Mouse (Mus musculus): ENCODE results near the gene Agap3. TPM values are rescaled to one million over a fixed set of nuclear protein-coding genes. Genes with fewer than 3 reads are reported as not detected.
A peak's percentile ranks its signal among the peaks of the same experiment; 100 is the strongest.

The Agap3 gene
- polyA plus RNA-seq, 1 experiment from 2014 or later: 15.5 TPM

DNA sequence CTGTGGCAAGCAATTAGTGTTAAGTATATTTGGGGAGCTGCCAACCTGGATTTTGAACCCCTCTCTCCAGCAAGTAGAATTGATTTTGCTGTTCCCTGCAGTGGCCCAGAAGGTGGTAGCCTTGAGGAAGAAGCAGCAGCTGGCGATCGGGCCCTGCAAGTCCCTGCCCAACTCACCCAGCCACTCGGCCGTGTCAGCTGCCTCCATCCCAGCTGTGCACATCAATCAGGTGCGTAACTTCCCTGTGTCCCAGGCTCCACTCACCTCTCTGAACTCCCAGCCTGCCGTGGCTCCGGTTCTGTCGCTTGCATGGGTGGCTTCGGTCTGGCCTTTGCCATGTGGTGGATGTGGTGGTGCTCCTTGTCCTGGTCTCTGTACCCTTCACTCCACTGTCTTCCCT, 25.9 kb downstream of the Agap3 start:
- peaks cover 36% of the 10 kb centered on the region for H3K36me3 ChIP-seq (ENCODE audit: control insufficient read depth, insufficient read depth)
- H3K4me2 ChIP-seq (ENCODE audit: low read depth, low read length): no peak overlapping the region
- ATAC-seq (replicated peaks; ENCODE audit: extremely low read depth, insufficient read depth, low FRiP score): no peak
- WGBS: 91% methylated on average over 9 of the region's 9 CpGs
- H3K4me1 ChIP-seq (ENCODE audit: control insufficient read depth, insufficient read depth, low read length): peaks cover 25% of the 10 kb centered on the region
- H3K4me3 ChIP-seq (ENCODE audit: low read length): no peak overlapping the region
- H3K27me3 ChIP-seq (ENCODE audit: control insufficient read depth, insufficient read depth, low read length): no peaks in the 10 kb centered on the region; the same call in 1 of the 2 replicates
- no peak overlapping the region for H3K9ac ChIP-seq (ENCODE audit: low read length)
- no peak overlapping the region for H3K27ac ChIP-seq (ENCODE audit: low read length)
- H3K9me3 ChIP-seq (replicated peaks; ENCODE audit: control insufficient read depth, low read length): no peaks in the 10 kb centered on the region

DNA sequence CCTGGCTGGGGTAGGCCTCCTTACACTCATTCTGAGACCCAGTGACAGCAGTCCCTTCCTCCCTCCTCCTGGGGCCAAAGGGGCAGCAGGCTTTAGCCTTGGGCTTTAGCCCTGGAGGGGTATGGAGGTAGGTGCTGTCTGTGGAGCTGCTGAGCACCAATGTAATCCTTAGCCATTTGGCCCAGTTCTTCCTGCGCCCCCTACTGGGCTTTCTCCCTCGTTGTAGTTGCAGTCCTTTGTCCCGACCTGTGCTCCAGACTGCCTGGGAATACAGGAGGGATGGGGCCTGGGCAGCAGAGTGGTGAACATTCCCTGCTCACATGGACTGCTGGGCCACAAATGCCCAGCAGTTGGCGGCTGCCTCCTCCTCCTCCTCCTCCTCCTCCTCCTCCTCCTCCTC, 29.7 kb downstream of the Agap3 start:
- Histone ChIP-seq H3K4me1 (ENCODE audit: control insufficient read depth, insufficient read depth, low read length) (no peaks in the 10 kb centered on the region), H3K36me3 (ENCODE audit: control insufficient read depth, insufficient read depth) (peaks cover 44% of the 10 kb centered on the region), H3K4me3 (ENCODE audit: low read length) (no peak overlapping the region), H3K9ac (ENCODE audit: low read length) (no peak overlapping the region), H3K9me3 (replicated peaks; ENCODE audit: control insufficient read depth, low read length) (no peaks in the 10 kb centered on the region), H3K27ac (ENCODE audit: low read length) (no peak overlapping the region), H3K4me2 (ENCODE audit: low read depth, low read length) (no peak overlapping the region), H3K27me3 (ENCODE audit: control insufficient read depth, insufficient read depth, low read length) (no peaks in the 10 kb centered on the region)
- ATAC-seq (replicated peaks; ENCODE audit: extremely low read depth, insufficient read depth, low FRiP score): peak; percentile 35; the same call in 1 of the 2 replicates
- WGBS: 21% methylated on average over 4 of the region's 4 CpGs

DNA sequence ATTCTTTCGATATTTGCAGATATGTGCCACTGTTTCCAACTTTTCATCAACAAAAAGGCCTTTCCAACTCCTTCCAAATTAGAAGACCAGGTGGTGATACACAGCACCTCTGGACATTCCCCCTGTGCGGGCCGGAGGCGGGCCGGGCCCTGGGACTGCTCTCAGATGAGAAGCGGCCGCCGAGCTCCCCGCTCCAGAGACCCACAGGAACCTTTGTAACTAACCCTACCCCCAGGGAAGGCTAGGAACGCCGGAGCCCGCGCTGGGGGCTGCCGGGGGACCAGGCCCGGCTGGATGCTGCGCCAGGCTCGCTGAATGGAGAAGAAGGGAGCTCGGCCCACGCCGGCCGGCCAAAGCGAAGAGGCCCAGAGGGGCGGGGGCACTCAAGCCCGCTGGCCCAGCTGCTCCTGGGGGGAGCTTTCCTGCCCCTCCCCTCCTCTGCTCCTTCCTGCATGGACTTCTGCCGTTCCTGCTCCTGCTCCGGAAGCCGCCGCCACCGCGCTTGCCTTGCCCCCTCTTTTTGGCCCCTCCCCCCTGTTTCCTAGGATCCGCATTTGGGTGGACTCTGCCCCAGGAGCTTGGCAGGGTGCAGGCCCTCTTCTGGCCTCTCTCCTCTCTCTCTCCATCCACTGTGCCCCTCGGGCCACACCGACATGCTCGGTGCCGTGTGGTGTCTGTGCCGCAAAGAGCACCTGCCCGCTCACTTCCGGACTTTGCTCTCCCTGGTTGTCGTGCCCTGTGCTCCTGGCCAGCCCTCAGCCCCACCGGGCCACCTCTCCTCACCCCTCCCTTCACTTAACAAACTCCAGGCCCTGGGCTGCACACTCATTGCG, 30.5 kb downstream of the Agap3 start:
- H3K9ac ChIP-seq (ENCODE audit: low read length): no peak overlapping the region
- no peak overlapping the region for H3K27ac ChIP-seq (ENCODE audit: low read length)
- ATAC-seq (replicated peaks; ENCODE audit: extremely low read depth, insufficient read depth, low FRiP score): no peak
- no peaks in the 10 kb centered on the region for H3K9me3 ChIP-seq (replicated peaks; ENCODE audit: control insufficient read depth, low read length)
- H3K4me3 ChIP-seq (ENCODE audit: low read length): no peak overlapping the region
- H3K4me1 ChIP-seq (ENCODE audit: control insufficient read depth, insufficient read depth, low read length): no peaks in the 10 kb centered on the region
- H3K36me3 ChIP-seq (ENCODE audit: control insufficient read depth, insufficient read depth): peaks cover 42% of the 10 kb centered on the region
- WGBS: 64% methylated on average over 33 of the region's 41 CpGs
- H3K4me2 ChIP-seq (ENCODE audit: low read depth, low read length): no peak overlapping the region
- no peaks in the 10 kb centered on the region for H3K27me3 ChIP-seq (ENCODE audit: control insufficient read depth, insufficient read depth, low read length)

- no peak overlapping the region for H3K27ac ChIP-seq (ENCODE audit: low read length)
- WGBS: 41% methylated on average over 11 of the region's 11 CpGs
- H3K36me3 ChIP-seq (ENCODE audit: control insufficient read depth, insufficient read depth): peaks cover 37% of the 10 kb centered on the region
- no peak overlapping the region for H3K4me2 ChIP-seq (ENCODE audit: low read depth, low read length)
- no peak for ATAC-seq (replicated peaks; ENCODE audit: extremely low read depth, insufficient read depth, low FRiP score)
- no peaks in the 10 kb centered on the region for H3K9me3 ChIP-seq (replicated peaks; ENCODE audit: control insufficient read depth, low read length)
- H3K4me1 ChIP-seq (ENCODE audit: control insufficient read depth, insufficient read depth, low read length): no peaks in the 10 kb centered on the region
- H3K27me3 ChIP-seq (ENCODE audit: control insufficient read depth, insufficient read depth, low read length): no peaks in the 10 kb centered on the region
- H3K4me3 ChIP-seq (ENCODE audit: low read length): no peak overlapping the region
- H3K9ac ChIP-seq (ENCODE audit: low read length): no peak overlapping the region
These were observed 31.3 kb downstream of the Agap3 start for GRCm38 (mm10) chr5:24483326-24483725.

GRCm38 (mm10) chr5:24484963-24485362, 33.0 kb downstream of the Agap3 start:
- Histone ChIP-seq H3K27me3 (ENCODE audit: control insufficient read depth, insufficient read depth, low read length) (no peaks in the 10 kb centered on the region), H3K4me3 (ENCODE audit: low read length) (no peak overlapping the region), H3K27ac (ENCODE audit: low read length) (no peak overlapping the region), H3K9ac (ENCODE audit: low read length) (no peak overlapping the region), H3K4me1 (ENCODE audit: control insufficient read depth, insufficient read depth, low read length) (no peaks in the 10 kb centered on the region), H3K36me3 (ENCODE audit: control insufficient read depth, insufficient read depth) (peaks cover 36% of the 10 kb centered on the region), H3K9me3 (replicated peaks; ENCODE audit: control insufficient read depth, low read length) (no peaks in the 10 kb centered on the region), H3K4me2 (ENCODE audit: low read depth, low read length) (peak overlapping the region; percentile 31; the same call in 1 of the 2 replicates)
- WGBS: 48% methylated on average over 22 of the region's 22 CpGs
- no peak for ATAC-seq (replicated peaks; ENCODE audit: extremely low read depth, insufficient read depth, low FRiP score)

DNA sequence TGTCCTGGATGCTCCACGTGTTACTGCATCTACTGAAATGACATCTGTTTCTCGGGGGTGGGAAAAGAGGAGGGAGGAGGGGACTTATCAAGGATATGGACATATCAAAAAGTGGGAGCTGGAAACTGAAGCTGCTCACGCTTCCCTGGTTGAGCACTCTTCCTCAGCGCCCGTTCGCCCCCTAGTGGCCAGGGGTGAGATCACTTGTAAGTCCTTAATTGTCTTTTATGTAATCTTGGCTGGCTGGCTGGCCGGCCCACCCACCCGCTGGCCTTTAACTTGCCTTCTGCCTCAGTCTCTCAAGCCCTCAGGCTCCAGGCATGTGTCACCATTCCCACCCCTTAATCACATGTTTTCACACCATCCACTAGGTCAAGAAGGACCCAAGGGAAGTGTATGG, 34.1 kb downstream of the Agap3 start:
- Histone ChIP-seq H3K27ac (ENCODE audit: low read length) (no peak overlapping the region), H3K27me3 (ENCODE audit: control insufficient read depth, insufficient read depth, low read length) (no peaks in the 10 kb centered on the region), H3K4me2 (ENCODE audit: low read depth, low read length) (no peak overlapping the region), H3K9ac (ENCODE audit: low read length) (no peak overlapping the region), H3K4me1 (ENCODE audit: control insufficient read depth, insufficient read depth, low read length) (no peaks in the 10 kb centered on the region), H3K4me3 (ENCODE audit: low read length) (no peak overlapping the region), H3K36me3 (ENCODE audit: control insufficient read depth, insufficient read depth) (peaks cover 31% of the 10 kb centered on the region), H3K9me3 (replicated peaks; ENCODE audit: control insufficient read depth, low read length) (no peaks in the 10 kb centered on the region)
- ATAC-seq (replicated peaks; ENCODE audit: extremely low read depth, insufficient read depth, low FRiP score): no peak
- WGBS: 3% methylated on average over 8 of the region's 8 CpGs

DNA sequence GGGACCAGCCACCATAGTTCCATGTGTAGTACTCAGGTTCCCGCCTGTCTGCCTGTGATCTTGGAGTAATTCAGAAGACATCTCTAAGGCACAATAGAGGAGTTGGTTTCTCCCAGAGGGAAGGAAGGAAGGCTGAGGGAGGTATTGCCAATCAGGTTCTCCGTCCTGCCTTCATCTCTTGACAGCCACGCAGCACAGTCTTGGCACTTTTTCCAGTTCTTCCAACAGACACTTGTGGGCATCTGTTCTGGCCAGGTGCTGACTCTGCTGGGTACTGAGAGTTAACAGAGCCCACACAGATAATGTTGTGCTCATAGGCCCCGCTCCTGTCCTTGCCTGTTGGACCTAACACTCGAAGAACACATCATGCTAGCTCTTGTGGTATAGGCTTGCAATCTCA, 34.8 kb downstream of the Agap3 start:
- Histone ChIP-seq H3K9me3 (replicated peaks; ENCODE audit: control insufficient read depth, low read length) (no peaks in the 10 kb centered on the region), H3K4me3 (ENCODE audit: low read length) (no peak overlapping the region), H3K9ac (ENCODE audit: low read length) (no peak overlapping the region), H3K36me3 (ENCODE audit: control insufficient read depth, insufficient read depth) (peaks cover 33% of the 10 kb centered on the region), H3K27me3 (ENCODE audit: control insufficient read depth, insufficient read depth, low read length) (no peaks in the 10 kb centered on the region), H3K27ac (ENCODE audit: low read length) (no peak overlapping the region), H3K4me2 (ENCODE audit: low read depth, low read length) (no peak overlapping the region), H3K4me1 (ENCODE audit: control insufficient read depth, insufficient read depth, low read length) (no peaks in the 10 kb centered on the region)
- ATAC-seq (replicated peaks; ENCODE audit: extremely low read depth, insufficient read depth, low FRiP score): no peak
- 86% methylated on average over 5 of the region's 5 CpGs for WGBS

DNA sequence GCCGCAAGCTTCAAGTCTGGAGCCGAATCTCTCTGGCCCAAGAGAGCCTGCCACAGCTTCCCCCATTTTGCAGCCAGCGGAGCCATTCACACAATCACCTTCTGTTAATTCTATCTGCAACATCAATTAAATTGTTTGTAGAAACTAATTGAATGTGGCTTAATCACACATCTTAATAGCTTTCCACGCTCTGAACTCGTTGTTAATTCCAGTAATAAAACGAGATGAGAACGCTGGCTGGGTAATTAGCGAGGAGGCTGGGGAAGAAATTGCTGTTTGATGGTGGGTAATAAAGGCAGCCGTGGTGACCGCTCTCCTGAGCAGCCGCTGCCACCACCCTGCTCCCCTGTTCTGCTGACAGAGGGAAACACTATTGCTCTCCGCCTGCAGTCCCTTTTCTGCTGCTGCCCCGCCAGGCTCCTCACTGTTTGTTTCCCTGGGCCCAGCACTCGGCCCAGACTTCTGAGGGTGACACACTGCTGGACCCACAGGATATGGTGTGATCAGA, 38.5 kb downstream of the Agap3 start:
- H3K4me3 ChIP-seq (ENCODE audit: low read length): no peak overlapping the region
- no peak overlapping the region for H3K4me2 ChIP-seq (ENCODE audit: low read depth, low read length)
- peaks cover 44% of the 10 kb centered on the region for H3K36me3 ChIP-seq (ENCODE audit: control insufficient read depth, insufficient read depth)
- ATAC-seq (replicated peaks; ENCODE audit: extremely low read depth, insufficient read depth, low FRiP score): no peak
- no peaks in the 10 kb centered on the region for H3K4me1 ChIP-seq (ENCODE audit: control insufficient read depth, insufficient read depth, low read length)
- no peaks in the 10 kb centered on the region for H3K27me3 ChIP-seq (ENCODE audit: control insufficient read depth, insufficient read depth, low read length)
- H3K9me3 ChIP-seq (replicated peaks; ENCODE audit: control insufficient read depth, low read length): no peaks in the 10 kb centered on the region
- H3K27ac ChIP-seq (ENCODE audit: low read length): no peak overlapping the region
- WGBS: 82% methylated on average over 14 of the region's 14 CpGs
- no peak overlapping the region for H3K9ac ChIP-seq (ENCODE audit: low read length)

DNA sequence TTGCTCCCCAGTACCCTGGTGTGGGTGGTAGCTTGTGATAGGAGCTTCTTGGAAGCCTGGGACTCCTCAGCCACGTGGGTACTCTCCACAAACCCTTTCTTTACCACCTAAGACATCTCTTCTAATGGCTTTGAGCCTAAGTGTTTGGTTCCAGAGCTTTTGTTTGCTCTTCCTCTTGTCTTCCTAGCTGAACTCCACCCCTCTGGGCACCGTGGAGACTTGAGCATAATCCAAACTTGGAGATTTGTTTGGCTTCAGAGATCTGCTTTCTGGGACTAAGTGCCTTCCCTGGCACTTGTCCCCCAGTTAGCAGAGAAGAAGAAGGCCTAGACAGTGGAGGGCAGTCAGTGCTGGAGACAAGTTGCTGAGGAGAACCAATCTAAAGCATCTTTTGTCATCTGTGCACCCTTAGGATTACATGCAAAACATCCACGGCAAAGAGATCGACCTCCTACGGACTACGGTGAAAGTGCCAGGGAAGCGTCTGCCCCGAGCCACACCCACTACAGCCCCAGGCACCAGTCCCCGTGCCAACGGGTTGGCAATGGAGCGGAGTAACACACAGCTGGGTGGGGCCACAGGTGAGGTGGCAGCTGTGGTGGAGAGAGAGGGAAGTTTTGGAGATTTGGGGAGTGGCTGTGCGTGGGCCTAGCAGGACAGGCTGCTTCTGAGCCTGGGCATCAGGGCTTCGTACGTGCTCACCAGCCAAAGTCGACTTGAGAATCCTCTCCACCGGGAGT, 40.7 kb downstream of the Agap3 start:
- Histone ChIP-seq H3K27me3 (ENCODE audit: control insufficient read depth, insufficient read depth, low read length) (no peaks in the 10 kb centered on the region), H3K4me1 (ENCODE audit: control insufficient read depth, insufficient read depth, low read length) (no peaks in the 10 kb centered on the region), H3K9ac (ENCODE audit: low read length) (no peak overlapping the region), H3K4me3 (ENCODE audit: low read length) (no peak overlapping the region), H3K4me2 (ENCODE audit: low read depth, low read length) (no peak overlapping the region), H3K9me3 (replicated peaks; ENCODE audit: control insufficient read depth, low read length) (no peaks in the 10 kb centered on the region), H3K36me3 (ENCODE audit: control insufficient read depth, insufficient read depth) (peaks cover 47% of the 10 kb centered on the region), H3K27ac (ENCODE audit: low read length) (no peak overlapping the region)
- no peak for ATAC-seq (replicated peaks; ENCODE audit: extremely low read depth, insufficient read depth, low FRiP score)
- WGBS: 88% methylated on average over 16 of the region's 16 CpGs
